Mouse (Mus musculus) limb, embryonic 13.5 days (tissue): ENCODE data around the gene Gfpt1. TPM values are rescaled to one million over a fixed set of nuclear protein-coding genes. Genes with fewer than 3 reads are reported as not detected.

Experiments used
- ATAC-seq: fragments of 200-750 bp; cut with Nextera tagmentation; 2 replicates; pipeline ENCODE4 v1.8.0; 2017; ENCODE audit warnings: low read depth, moderate number of reproducible peaks, moderate TSS enrichment; ENCODE audit not compliant: low FRiP score
- H3K27ac ChIP-seq: fragments of 300-500 bp; sonication (generic); 2 replicates; pipeline ENCODE4 v1.5.1; 2015; ENCODE audit warnings: inconsistent platforms, mild to moderate bottlenecking, moderate library complexity
- H3K27me3 ChIP-seq: fragments of 300-500 bp; sonication (generic); 2 replicates; pipeline ENCODE4 v1.6.1; 2015; ENCODE audit warnings: mild to moderate bottlenecking, inconsistent platforms
- H3K36me3 ChIP-seq: fragments of 300-500 bp; sonication (generic); 2 replicates; pipeline ENCODE4 v1.6.1; 2015; ENCODE audit warnings: inconsistent platforms, mild to moderate bottlenecking, moderate library complexity
- H3K4me1 ChIP-seq: fragments of 300-500 bp; sonication (generic); 2 replicates; pipeline ENCODE4 v1.6.1; 2015; ENCODE audit warnings: inconsistent platforms
- H3K4me2 ChIP-seq: fragments of 300-500 bp; sonication (generic); replicated peaks from 2 replicates; pipeline ENCODE4 v1.6.1; 2015; ENCODE audit warnings: inconsistent platforms, mild to moderate bottlenecking, moderate library complexity
- H3K4me3 ChIP-seq: fragments of 300-500 bp; sonication (generic); 2 replicates; pipeline ENCODE4 v1.5.1; 2015; ENCODE audit warnings: moderate library complexity, mild to moderate bottlenecking, inconsistent platforms
- H3K9ac ChIP-seq: fragments of 300-500 bp; sonication (generic); 2 replicates; pipeline ENCODE4 v1.6.1; 2015; ENCODE audit warnings: mild to moderate bottlenecking, inconsistent platforms
- H3K9me3 ChIP-seq: fragments of 300-500 bp; sonication (generic); 2 replicates; pipeline ENCODE4 v1.6.1; 2016; ENCODE audit warnings: inconsistent platforms
- WGBS: fragments of 180-500 bp; shearing (Covaris S2); methylation state at CpG from one replicate; pipeline ENCODE4 v1.1.7; 2015; 5-methylcytosine and 5-hydroxymethylcytosine counted together
- polyA plus RNA-seq: library from polyadenylated mRNA; unstranded; fragments of >200 nt; fragmentation: Nextera tagmentation; extraction: Ambion mirVana; gene quantifications from 2 replicates; pipeline ENCODE4 v1.2.1, GENCODE M21; 2015

Gfpt1 gene
- polyA plus RNA-seq, 1 experiment from 2014 or later, result 27.3 TPM

DNA sequence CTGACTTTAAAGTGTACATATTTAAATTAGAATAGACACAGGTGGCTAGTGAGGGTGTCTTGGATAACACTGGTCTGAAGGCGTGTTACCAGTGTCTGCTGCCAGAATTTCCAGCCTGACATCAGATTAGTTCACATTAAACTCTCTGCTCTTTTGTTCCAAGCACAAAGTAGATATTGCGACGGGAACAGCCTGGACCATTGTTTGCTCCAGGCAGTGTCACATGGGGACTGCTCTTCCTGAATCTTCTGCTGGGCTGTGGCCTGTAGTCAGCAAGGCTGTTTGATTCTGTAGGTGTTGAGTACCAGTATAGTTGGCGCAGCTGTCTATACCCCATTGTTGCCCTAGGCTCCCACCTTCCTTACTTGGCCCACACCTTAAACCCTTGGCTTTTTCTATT is 81.3 kb downstream of the Gfpt1 start:
- H3K4me1 ChIP-seq, result peaks cover 25% of the 10 kb centered on the region
- H3K36me3 ChIP-seq, result no peaks in the 10 kb centered on the region
- no peak overlapping the region for H3K27ac ChIP-seq
- no peak overlapping the region for H3K4me3 ChIP-seq
- H3K27me3 ChIP-seq, result no peaks in the 10 kb centered on the region
- WGBS, result 94% methylated on average over 4 of the region's 4 CpGs
- H3K9ac ChIP-seq, result no peak overlapping the region
- H3K9me3 ChIP-seq, result no peaks in the 10 kb centered on the region
- ATAC-seq, result no peak
- H3K4me2 ChIP-seq, result no peak overlapping the region

DNA sequence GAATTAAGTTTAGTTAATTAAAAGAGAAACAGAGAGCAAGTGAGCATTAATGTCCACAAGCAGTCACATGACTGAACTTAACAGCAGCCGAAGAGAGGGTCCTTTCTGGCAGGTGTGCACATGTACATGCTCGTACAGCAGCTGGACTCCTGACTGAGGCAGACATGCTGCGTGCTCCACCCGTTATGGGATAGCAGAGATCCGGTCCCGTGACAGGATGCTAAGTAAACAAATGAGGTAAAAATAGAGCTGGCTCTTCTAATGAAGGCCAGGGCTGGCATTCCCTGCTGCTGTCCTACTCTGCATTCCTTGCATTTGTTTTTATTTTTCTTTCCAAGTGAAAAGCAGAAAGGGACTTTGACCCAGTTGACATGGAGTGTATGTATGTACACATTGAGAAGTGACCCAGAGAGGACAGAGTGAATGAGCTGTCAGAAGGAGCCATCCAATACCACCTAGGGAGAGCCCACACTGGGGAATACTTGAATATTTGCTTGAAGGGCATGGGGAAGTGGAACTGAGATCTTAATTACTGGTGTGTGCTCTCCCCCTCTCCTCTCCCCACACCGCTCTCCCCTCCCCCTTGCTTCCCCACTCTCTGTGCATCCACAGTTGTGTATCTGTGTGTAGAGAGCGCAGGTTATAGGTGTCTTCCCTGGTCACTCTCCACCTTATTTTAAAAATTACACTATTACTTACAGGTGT is 84.6 kb downstream of the Gfpt1 start:
- Histone ChIP-seq H3K9ac (no peak overlapping the region), H3K27me3 (no peaks in the 10 kb centered on the region), H3K36me3 (peaks cover 4% of the 10 kb centered on the region; the same call in 1 of the 2 replicates), H3K4me2 (no peak overlapping the region), H3K27ac (no peak overlapping the region), H3K9me3 (peaks cover 5% of the 10 kb centered on the region; the same call in 1 of the 2 replicates), H3K4me1 (peaks cover 16% of the 10 kb centered on the region), H3K4me3 (no peak overlapping the region)
- 51% methylated on average over 8 of the region's 8 CpGs for WGBS
- ATAC-seq, result no peak; the same call in 1 of the 2 replicates

DNA sequence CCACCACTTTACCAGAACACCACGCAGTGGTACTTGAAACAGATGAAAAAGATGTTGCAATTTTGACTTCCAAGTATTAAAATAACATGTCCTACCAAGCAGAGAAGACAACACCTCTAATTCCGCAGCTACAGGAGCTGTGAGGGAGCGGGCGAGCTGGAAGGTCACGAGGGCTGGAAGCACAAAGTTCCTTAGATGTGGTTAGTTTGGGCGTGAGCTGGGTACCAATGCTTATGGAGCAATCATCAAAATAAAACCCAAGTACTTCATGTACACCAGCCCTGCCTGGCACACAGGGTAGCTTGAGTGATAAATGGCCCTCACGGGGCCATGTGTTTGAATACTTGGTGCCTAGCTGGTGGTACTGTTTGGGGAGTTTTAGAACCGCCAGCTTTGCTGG is 87.2 kb downstream of the Gfpt1 start:
- WGBS, result 79% methylated on average over 8 of the region's 8 CpGs
- Histone ChIP-seq H3K4me2 (no peak overlapping the region), H3K36me3 (peaks cover 19% of the 10 kb centered on the region), H3K4me3 (no peak overlapping the region), H3K27me3 (no peaks in the 10 kb centered on the region), H3K4me1 (peaks cover 25% of the 10 kb centered on the region), H3K9me3 (peaks cover 5% of the 10 kb centered on the region; the same call in 1 of the 2 replicates), H3K27ac (no peak overlapping the region), H3K9ac (no peak overlapping the region)
- no peak for ATAC-seq

DNA sequence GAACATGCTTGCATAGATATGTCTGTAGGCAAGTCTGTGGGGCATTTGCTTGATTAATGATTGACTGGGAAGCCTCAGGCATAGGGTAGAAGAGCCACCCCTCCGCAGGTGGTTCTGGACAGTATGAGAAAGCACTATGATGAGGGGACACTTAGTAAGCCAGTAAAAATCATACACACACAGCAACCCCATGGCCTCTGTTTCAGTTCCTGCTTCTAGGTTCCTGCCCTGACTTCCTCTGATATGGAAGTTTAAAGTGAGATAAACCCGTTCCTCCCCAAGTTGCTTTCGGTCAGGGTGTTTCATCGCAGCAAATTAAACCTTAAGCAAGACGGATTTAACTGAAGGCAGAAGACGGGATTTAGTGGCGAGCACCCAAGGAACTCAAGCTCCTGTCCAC is 88.0 kb downstream of the Gfpt1 start:
- Histone ChIP-seq H3K27ac (no peak overlapping the region), H3K9ac (no peak overlapping the region), H3K36me3 (peaks cover 26% of the 10 kb centered on the region), H3K27me3 (no peaks in the 10 kb centered on the region), H3K4me3 (no peak overlapping the region), H3K4me1 (peaks cover 25% of the 10 kb centered on the region), H3K4me2 (no peak overlapping the region), H3K9me3 (peaks cover 5% of the 10 kb centered on the region; the same call in 1 of the 2 replicates)
- 94% methylated on average over 7 of the region's 7 CpGs for WGBS
- no peak for ATAC-seq

DNA sequence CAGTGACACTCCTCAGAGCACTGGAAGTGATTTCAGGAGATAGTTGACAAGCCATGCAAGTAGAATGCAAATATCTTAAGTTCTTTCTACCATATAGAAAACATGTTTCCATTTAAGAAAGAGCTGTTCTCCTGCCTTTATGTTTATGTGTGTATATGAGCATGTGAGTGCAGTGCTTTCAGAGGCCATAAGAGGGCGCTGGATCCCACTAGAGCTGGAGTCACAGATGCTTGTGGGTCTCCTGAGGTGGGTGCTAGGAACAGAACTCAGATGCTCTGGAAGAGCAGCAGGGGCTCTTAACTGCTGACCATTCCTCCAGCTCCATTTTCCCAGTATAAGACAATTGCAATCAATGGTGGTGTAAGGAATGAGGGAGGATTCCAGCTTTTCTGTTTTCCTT is 88.4 kb downstream of the Gfpt1 start:
- H3K27ac ChIP-seq, result no peak overlapping the region
- H3K4me3 ChIP-seq, result no peak overlapping the region
- no peak overlapping the region for H3K9ac ChIP-seq
- H3K4me1 ChIP-seq, result peaks cover 25% of the 10 kb centered on the region
- no peak for ATAC-seq
- H3K4me2 ChIP-seq, result no peak overlapping the region
- H3K36me3 ChIP-seq, result peaks cover 30% of the 10 kb centered on the region
- H3K9me3 ChIP-seq, result peaks cover 5% of the 10 kb centered on the region; the same call in 1 of the 2 replicates
- no peaks in the 10 kb centered on the region for H3K27me3 ChIP-seq
- WGBS, result 81% methylated on average over 1 of the region's 1 CpGs

DNA sequence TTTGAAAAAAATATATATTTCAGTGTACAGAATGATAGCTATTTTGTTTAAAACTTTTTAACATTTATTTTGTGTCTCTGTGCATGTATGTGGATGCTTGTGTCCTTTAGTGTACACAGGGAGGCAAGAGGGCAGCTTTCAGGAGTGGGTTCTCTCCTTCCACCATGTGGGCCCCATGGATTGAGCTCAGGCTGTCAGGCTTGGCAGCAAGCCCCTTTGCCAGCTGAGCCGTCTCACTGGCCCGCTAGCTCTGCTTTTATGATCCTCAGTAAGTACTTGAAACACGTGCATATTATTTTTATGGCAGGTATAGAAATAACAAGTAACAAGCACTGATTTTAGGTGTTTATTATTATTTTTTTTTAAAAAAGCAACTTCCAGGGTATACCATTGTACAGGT is 90.9 kb downstream of the Gfpt1 start:
- H3K36me3 ChIP-seq, result peaks cover 51% of the 10 kb centered on the region
- peaks cover 5% of the 10 kb centered on the region; the same call in 1 of the 2 replicates for H3K9me3 ChIP-seq
- no peak overlapping the region for H3K4me2 ChIP-seq
- H3K4me3 ChIP-seq, result no peak overlapping the region
- H3K27me3 ChIP-seq, result no peaks in the 10 kb centered on the region
- no peak overlapping the region for H3K9ac ChIP-seq
- no peak overlapping the region for H3K27ac ChIP-seq
- H3K4me1 ChIP-seq, result peaks cover 9% of the 10 kb centered on the region; the same call in 1 of the 2 replicates
- no peak for ATAC-seq
- 39% methylated on average over 3 of the region's 3 CpGs for WGBS

DNA sequence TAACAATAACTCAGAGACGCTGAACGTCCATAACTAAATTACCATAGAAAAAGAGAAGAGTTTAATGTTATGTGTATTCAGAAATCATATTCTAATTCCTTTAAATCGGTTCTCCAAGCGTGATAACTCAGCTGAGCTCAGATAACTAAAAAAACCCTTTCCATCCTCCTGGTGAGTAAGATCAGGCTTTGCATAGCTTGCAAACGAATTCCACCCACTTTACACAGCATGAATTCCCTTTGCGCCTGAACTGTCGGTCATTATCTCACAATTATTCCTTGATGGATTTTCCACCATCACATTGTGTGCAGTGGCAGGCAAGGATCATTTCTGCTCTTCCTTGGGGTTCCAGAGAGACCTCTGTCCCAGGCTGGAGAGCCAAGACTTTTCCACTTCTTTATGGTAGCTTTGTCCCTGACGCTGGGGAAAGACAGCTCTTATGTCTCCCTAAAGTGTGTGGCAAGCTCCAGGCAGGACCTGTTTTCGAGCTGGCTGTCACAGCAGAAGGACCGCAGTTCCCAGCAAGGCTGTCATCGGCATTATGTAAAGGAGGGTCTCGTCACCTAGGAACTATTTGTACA is 91.4 kb downstream of the Gfpt1 start:
- no peak overlapping the region for H3K4me3 ChIP-seq
- peaks cover 5% of the 10 kb centered on the region; the same call in 1 of the 2 replicates for H3K9me3 ChIP-seq
- no peak overlapping the region for H3K27ac ChIP-seq
- no peak overlapping the region for H3K9ac ChIP-seq
- no peak for ATAC-seq
- H3K36me3 ChIP-seq, result peaks cover 53% of the 10 kb centered on the region
- no peaks in the 10 kb centered on the region for H3K27me3 ChIP-seq
- WGBS, result 71% methylated on average over 12 of the region's 12 CpGs
- H3K4me1 ChIP-seq, result peaks cover 9% of the 10 kb centered on the region; the same call in 1 of the 2 replicates
- no peak overlapping the region for H3K4me2 ChIP-seq

DNA sequence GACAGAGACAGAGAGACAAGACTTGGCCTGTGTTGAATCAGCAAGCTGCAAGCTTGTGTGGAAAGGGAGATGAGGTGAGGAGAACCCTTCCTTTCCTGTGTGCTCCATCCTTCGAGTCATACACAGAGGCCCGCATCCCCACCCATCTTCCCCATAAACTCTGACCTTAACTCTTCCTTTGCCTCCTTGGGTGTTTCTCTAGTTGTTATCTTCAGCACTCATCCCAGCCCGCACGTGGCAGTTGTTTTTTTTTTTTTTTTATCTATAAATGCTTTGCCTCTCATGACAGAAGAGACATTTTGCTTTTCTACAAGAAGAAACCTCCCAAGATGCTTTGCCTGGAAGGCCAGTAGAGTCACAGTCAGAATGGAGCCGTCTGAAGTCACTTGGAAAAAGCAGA is 95.8 kb downstream of the Gfpt1 start:
- H3K36me3 ChIP-seq, result peaks cover 49% of the 10 kb centered on the region
- no peaks in the 10 kb centered on the region for H3K9me3 ChIP-seq
- H3K27ac ChIP-seq, result no peak overlapping the region
- WGBS, result 87% methylated on average over 5 of the region's 5 CpGs
- H3K4me3 ChIP-seq, result no peak overlapping the region
- H3K9ac ChIP-seq, result no peak overlapping the region
- H3K4me1 ChIP-seq, result peaks cover 50% of the 10 kb centered on the region
- no peak overlapping the region for H3K4me2 ChIP-seq
- no peak for ATAC-seq
- H3K27me3 ChIP-seq, result no peaks in the 10 kb centered on the region

DNA sequence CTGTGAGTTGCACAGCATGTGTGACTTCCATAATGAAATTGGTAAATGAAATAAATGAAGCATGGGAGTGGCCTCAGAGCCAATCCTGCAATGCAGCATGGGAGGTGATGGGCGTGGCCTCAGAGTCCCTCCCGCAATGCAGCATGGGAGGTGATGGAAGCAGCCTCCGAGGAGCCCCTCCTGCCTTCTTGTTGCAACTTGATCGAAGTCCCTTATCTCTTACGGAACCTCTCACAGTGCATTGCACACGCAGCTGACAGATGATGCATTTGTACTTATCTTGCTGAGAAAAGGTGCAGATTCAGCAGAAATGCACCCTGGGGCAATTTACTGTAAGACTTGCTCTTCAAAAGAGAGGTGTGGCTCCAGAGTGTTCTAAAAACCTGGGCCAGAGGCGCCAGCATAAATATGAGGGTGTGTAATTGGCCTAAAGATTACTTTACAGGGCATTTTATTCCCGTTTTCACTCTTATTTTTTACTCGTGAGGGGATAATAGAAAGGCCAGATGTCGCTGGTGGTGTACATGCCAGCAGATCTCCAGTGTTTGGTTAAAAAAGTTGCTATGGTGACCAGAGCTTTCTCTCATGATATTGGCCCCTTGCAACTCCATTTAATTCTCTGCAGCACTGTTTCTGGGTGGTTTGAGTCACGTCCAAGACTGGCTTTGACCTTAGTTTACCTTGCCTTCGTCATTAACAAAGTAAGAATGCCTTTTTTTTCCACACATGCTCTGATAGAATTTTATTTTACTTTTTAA is 97.3 kb downstream of the Gfpt1 start:
- H3K9ac ChIP-seq, result no peak overlapping the region
- H3K4me3 ChIP-seq, result no peak overlapping the region
- H3K27me3 ChIP-seq, result no peaks in the 10 kb centered on the region
- WGBS, result 55% methylated on average over 12 of the region's 12 CpGs
- no peak overlapping the region for H3K4me2 ChIP-seq
- H3K9me3 ChIP-seq, result no peaks in the 10 kb centered on the region
- peaks cover 37% of the 10 kb centered on the region for H3K36me3 ChIP-seq
- ATAC-seq, result peak; percentile 80
- H3K4me1 ChIP-seq, result peaks cover 56% of the 10 kb centered on the region
- peak overlapping the region; percentile 39 for H3K27ac ChIP-seq

Other genes starting within 250 kb of the Gfpt1 start
- gene Anxa4, start 249.3 kb upstream of the Gfpt1 start, polyA plus RNA-seq, result 30.4 and 31.5 TPM in 2 replicates
- gene Aak1, start 193.3 kb upstream of the Gfpt1 start, polyA plus RNA-seq, result 15.6 and 18.8 TPM in 2 replicates
- 105 TPM in 2 replicates for gene Nfu1, start 33.6 kb upstream of the Gfpt1 start, polyA plus RNA-seq
- gene D6Ertd527e, start 61.9 kb downstream of the Gfpt1 start, polyA plus RNA-seq, result 0.56 and 0.59 TPM in 2 replicates